Mouse (Mus musculus) olfactory bulb, adult 2 months (tissue): ENCODE results near the gene Spon1. TPM values are rescaled to one million over a fixed set of nuclear protein-coding genes. Genes with fewer than 3 reads are reported as not detected.

Experiments
- H3K27ac ChIP-seq: fragments of 200-500 bp; 2 replicates; pipeline ENCODE4 v1.5.1; 2012; ENCODE audit warnings: low read depth, low read length; ENCODE audit not compliant: insufficient read depth
- H3K4me1 ChIP-seq: fragments of 200-500 bp; 2 replicates; pipeline ENCODE4 v1.6.1; 2012; ENCODE audit warnings: low read length; ENCODE audit not compliant: control insufficient read depth, insufficient read depth
- H3K4me3 ChIP-seq: fragments of 200-500 bp; 2 replicates; pipeline ENCODE4 v1.5.1; 2012; ENCODE audit warnings: mild to moderate bottlenecking, low read depth, low read length, moderate library complexity; ENCODE audit not compliant: insufficient read depth
- CTCF ChIP-seq: fragments of 200-500 bp; IDR thresholded peaks from 2 replicates; pipeline ENCODE4 v1.5.1; 2012; ENCODE audit warnings: low read depth, mild to moderate bottlenecking, low read length, moderate library complexity; ENCODE audit not compliant: insufficient read depth
- POLR2A ChIP-seq: fragments of 200-500 bp; IDR thresholded peaks from 2 replicates; pipeline ENCODE4 v1.6.1; 2012; ENCODE audit warnings: mild to moderate bottlenecking, low read depth, low read length, moderate library complexity; ENCODE audit not compliant: insufficient read depth
- WGBS: fragments of 180-500 bp; shearing (Covaris S2); methylation state at CpG from one replicate; pipeline ENCODE4 v1.1.7; 2018; 5-methylcytosine and 5-hydroxymethylcytosine counted together
- polyA plus RNA-seq: library from polyadenylated mRNA; stranded (reverse); fragments of >200 nt; gene quantifications from 2 replicates; pipeline ENCODE4 v1.2.4, GENCODE M21; 2012; ENCODE audit warnings: low replicate concordance; ENCODE audit not compliant: missing spikeins, insufficient read depth, insufficient read length

Gene Spon1
- polyA plus RNA-seq, 1 experiment = not detected

DNA sequence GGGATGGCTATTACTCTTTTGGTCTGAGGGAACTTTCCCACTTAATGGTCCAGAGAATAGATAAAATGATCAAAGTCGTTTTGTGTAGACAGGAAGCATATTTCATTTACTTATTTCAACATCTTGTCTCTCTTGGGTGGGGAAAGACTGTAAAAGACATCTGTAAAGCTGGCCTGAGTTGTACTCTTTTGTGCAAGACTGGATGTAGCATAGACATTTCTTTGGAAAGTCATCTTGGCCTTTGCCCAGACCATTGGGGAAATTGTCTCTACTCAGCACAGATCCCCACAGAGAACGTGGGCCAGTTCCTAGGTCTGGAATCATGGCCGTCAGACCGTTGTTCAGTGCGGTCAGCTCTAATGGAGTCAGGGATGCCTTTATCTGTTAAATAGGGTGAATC is 112.1 kb downstream of the Spon1 start:
- 93% methylated on average over 5 of the region's 5 CpGs for WGBS
- no peaks in the 10 kb centered on the region for H3K4me1 ChIP-seq
- H3K4me3 ChIP-seq = no peak overlapping the region
- TF ChIP-seq POLR2A (no peak), CTCF (no peak)
- H3K27ac ChIP-seq = no peak overlapping the region

DNA sequence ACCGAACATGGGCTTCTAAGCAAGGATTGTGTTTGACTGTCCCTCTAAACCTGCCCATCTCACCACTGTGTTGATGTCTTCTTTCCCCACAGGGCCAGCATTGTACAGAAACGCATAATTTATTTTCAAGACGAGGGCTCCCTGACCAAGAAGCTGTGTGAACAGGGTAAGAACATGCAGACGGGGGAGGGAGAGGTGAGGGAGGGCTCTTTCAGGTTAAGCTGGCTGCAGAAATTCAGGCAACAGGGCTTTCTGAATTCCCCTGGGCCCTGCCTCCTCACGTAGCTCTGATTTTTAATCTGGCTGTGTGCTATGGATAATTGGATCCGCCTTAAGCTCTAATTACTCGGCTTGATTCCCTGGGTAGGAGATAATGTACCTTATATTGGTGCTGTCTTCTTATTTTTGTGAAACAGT is 113.3 kb downstream of the Spon1 start:
- TF ChIP-seq CTCF (no peak), POLR2A (no peak)
- H3K27ac ChIP-seq = no peak overlapping the region
- no peaks in the 10 kb centered on the region for H3K4me1 ChIP-seq
- 70% methylated on average over 7 of the region's 7 CpGs for WGBS
- no peak overlapping the region for H3K4me3 ChIP-seq

- Histone ChIP-seq H3K4me3 (no peak overlapping the region), H3K27ac (no peak overlapping the region), H3K4me1 (no peaks in the 10 kb centered on the region)
- WGBS = 87% methylated on average over 3 of the region's 3 CpGs
- no peak for TF ChIP-seq CTCF
- TF ChIP-seq POLR2A = no peak
Measured at GRCm38 (mm10) chr7:113880021-113880420, 114.2 kb downstream of the Spon1 start.

DNA sequence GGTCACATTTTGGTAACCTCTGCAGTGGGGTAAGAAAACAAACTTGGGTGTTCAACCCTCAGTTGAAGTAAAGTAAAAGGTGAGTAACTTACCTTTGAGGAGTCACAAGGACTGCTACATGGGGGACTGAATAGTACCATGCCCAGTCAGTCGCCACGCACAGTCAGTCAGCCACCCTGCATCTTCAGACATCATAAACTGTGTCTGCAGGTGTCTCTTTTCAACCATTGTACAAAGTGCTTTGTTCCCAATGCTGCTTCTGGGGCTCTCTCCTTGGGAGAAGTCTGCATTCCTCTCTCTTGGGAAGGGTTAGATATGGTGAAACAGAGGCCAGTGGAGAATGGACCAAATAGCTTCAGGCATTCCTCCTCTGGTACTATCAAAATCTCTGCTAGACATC is 125.0 kb downstream of the Spon1 start:
- Histone ChIP-seq H3K4me1 (no peaks in the 10 kb centered on the region), H3K4me3 (no peak overlapping the region), H3K27ac (no peak overlapping the region)
- 97% methylated on average over 2 of the region's 2 CpGs for WGBS
- TF ChIP-seq CTCF (no peak), POLR2A (no peak)

DNA sequence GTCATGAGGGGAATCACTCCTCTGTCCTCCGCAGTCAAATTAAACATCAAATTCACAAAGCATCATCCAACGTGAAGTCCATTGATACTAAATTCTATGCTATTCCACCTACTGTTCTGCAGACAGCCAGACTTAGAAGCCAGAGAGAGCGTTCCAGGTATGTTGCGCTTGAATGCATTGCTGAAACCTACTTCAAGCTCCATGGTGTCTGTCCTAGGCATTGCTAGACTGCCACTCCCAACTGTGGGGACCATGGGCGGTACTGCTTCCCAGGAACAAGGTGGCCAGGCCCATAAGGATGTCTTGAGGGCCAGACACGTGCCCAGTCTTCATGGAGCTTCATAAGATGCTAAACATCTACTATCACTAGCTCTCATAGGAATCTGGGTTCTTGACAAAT is 125.7 kb downstream of the Spon1 start:
- WGBS = 92% methylated on average over 6 of the region's 6 CpGs
- no peak for TF ChIP-seq POLR2A
- TF ChIP-seq CTCF = no peak
- Histone ChIP-seq H3K4me1 (no peaks in the 10 kb centered on the region), H3K27ac (no peak overlapping the region), H3K4me3 (no peak overlapping the region)

DNA sequence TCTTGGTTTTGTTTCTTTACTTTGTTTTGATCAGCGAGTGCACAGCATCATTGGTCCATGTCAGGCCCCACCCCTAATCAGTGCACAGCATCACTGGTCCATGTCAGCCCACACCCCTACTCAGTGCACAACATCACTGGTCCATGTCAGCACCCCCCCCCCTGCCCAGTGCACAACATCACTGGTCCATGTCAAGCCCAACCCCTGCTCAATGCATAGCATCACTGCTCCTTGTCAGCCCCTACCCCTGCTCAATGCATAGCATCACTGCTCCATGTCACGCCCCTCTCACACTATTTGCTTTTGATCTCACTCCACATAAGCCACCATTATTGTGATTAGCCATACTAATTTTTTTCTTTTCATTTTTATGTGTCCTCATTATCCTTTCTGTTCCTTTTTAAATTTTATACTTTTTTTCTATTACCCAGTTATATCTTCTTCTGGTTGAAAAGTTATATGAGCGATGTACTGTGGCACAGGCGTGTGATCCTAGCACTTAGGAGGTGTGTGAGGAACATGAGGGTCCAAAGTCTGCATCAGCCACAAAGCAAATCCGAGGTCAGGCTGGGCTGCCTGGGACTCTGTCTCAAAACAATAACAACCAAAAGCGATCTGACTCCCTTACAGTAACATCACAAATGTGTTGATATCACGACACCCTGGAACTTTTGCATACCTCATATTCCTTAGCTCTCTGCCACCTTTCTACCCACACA is 128.3 kb downstream of the Spon1 start:
- H3K4me3 ChIP-seq = no peak overlapping the region
- H3K4me1 ChIP-seq = no peaks in the 10 kb centered on the region
- WGBS = 93% methylated on average over 7 of the region's 7 CpGs
- TF ChIP-seq CTCF (no peak), POLR2A (no peak)
- no peak overlapping the region for H3K27ac ChIP-seq

DNA sequence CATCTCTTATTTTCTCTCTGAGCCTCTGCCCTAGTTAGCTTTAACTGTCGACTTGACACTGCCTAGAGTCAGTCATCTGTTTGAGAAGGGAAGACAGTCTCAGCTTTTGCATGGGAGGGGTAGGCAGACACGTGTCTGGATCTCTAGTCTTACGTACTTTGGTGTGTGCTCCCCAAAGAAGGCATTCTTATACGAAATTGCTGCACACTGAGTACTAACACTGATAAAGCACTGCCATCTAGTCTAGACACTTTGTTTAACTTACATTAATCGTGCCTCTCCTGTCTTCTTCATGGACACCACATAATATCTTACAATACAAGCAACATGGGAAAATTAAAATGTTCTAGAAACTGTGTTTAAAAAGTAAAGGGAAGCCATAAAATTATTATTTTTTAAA is 129.5 kb downstream of the Spon1 start:
- WGBS = 88% methylated on average over 5 of the region's 5 CpGs
- H3K4me3 ChIP-seq = no peak overlapping the region
- TF ChIP-seq POLR2A (no peak), CTCF (no peak)
- no peak overlapping the region for H3K27ac ChIP-seq
- H3K4me1 ChIP-seq = no peaks in the 10 kb centered on the region

DNA sequence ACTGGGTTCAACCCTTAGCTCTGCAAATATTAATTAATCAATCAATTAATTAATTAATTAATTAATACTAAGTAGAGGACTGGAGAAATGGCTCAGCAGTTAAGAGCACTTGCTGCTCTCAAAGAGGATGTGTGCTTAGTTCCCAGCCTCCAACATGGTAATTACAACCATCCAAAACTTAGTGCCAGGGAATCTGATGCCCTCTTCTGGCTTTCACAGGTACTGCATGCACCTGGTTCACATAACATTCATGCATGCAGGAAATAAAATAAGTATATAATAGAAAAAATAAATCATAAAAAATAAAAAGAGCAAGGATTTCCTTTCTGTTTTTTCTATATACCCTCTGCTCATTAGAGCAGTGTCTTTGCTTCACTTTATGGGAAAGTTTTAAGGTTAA is 132.6 kb downstream of the Spon1 start:
- Histone ChIP-seq H3K4me3 (no peak overlapping the region), H3K4me1 (no peaks in the 10 kb centered on the region), H3K27ac (no peak overlapping the region)
- TF ChIP-seq POLR2A (no peak), CTCF (no peak)

DNA sequence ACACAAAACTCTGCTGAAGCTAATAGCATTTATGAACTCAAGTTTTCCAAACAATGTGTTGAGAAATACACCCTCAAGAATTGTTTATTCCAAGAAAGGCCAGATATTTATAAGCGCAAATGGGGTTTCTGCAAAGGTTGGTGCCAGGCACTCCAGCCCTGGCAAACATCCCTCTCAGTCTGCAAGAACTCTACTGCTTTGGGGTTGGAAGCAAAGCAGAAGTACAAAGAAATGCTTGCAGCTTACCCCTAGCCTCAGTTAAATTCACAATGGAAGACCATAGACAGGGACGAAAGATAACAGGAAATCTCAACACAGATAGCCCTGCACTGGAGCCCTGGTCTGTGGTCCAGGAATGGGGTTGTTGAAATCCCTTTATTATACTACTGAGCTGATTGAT is 135.7 kb downstream of the Spon1 start:
- WGBS = 68% methylated on average over 2 of the region's 2 CpGs
- TF ChIP-seq POLR2A = no peak
- TF ChIP-seq CTCF = no peak
- Histone ChIP-seq H3K4me3 (no peak overlapping the region), H3K4me1 (no peaks in the 10 kb centered on the region), H3K27ac (no peak overlapping the region)

- no peak overlapping the region for H3K27ac ChIP-seq
- 23% methylated on average over 10 of the region's 10 CpGs for WGBS
- no peaks in the 10 kb centered on the region for H3K4me1 ChIP-seq
- no peak overlapping the region for H3K4me3 ChIP-seq
- TF ChIP-seq CTCF (no peak), POLR2A (no peak)
Measured at GRCm38 (mm10) chr7:113901941-113902515, 136.2 kb downstream of the Spon1 start.
